Mouse (Mus musculus) stomach, embryonic 16.5 days (tissue): ENCODE data around the gene Rabl2. TPM values are rescaled to one million over a fixed set of nuclear protein-coding genes. Genes with fewer than 3 reads are reported as not detected.
A peak's percentile ranks its signal among the peaks of the same experiment; 100 is the strongest.

Experiments used
- ATAC-seq: fragments of 200-750 bp; cut with Nextera tagmentation; 2 replicates; pipeline ENCODE4 v1.8.0; 2017; ENCODE audit warnings: moderate number of reproducible peaks, moderate TSS enrichment; ENCODE audit not compliant: insufficient read depth, low FRiP score
- H3K27ac ChIP-seq: fragments of 300-500 bp; sonication (generic); 2 replicates; pipeline ENCODE4 v1.5.1; 2014; ENCODE audit warnings: low read length
- H3K27me3 ChIP-seq: fragments of 300-500 bp; sonication (generic); 2 replicates; pipeline ENCODE4 v1.6.1; 2014; ENCODE audit warnings: low read length, control low read depth, mixed read lengths; ENCODE audit not compliant: control insufficient read depth, insufficient read depth
- H3K36me3 ChIP-seq: fragments of 300-500 bp; sonication (generic); 2 replicates; pipeline ENCODE4 v1.6.1; 2014; ENCODE audit warnings: low read length; ENCODE audit not compliant: control insufficient read depth, insufficient read depth
- H3K4me1 ChIP-seq: fragments of 300-500 bp; sonication (generic); 2 replicates; pipeline ENCODE4 v1.6.1; 2014; ENCODE audit warnings: low read length, control low read depth, mixed read lengths; ENCODE audit not compliant: control insufficient read depth, insufficient read depth
- H3K4me2 ChIP-seq: fragments of 300-500 bp; sonication (generic); 2 replicates; pipeline ENCODE4 v1.6.1; 2014; ENCODE audit warnings: low read depth, low read length, mixed read lengths
- H3K4me3 ChIP-seq: fragments of 300-500 bp; sonication (generic); replicated peaks from 2 replicates; pipeline ENCODE4 v1.5.1; 2014; ENCODE audit warnings: mild to moderate bottlenecking, low read length
- H3K9ac ChIP-seq: fragments of 300-500 bp; sonication (generic); 2 replicates; pipeline ENCODE4 v1.6.1; 2014; ENCODE audit warnings: low read length
- H3K9me3 ChIP-seq: fragments of 300-500 bp; sonication (generic); replicated peaks from 2 replicates; pipeline ENCODE4 v1.6.1; 2016; ENCODE audit warnings: low read length, control low read depth; ENCODE audit not compliant: control insufficient read depth
- WGBS: fragments of 180-500 bp; shearing (Covaris S2); extraction: QIAGEN DNeasy Blood & Tissue Kit; methylation state at CpG from one replicate; pipeline ENCODE4 v1.1.7; 2014; 5-methylcytosine and 5-hydroxymethylcytosine counted together
- polyA plus RNA-seq: library from polyadenylated mRNA; unstranded; fragments of >200 nt; fragmentation: Nextera tagmentation; extraction: Ambion mirVana; gene quantifications from 2 replicates; pipeline ENCODE4 v1.2.1, GENCODE M21; 2015

The Rabl2 gene
- polyA plus RNA-seq, 1 experiment from 2014 or later = 34.6 TPM

DNA sequence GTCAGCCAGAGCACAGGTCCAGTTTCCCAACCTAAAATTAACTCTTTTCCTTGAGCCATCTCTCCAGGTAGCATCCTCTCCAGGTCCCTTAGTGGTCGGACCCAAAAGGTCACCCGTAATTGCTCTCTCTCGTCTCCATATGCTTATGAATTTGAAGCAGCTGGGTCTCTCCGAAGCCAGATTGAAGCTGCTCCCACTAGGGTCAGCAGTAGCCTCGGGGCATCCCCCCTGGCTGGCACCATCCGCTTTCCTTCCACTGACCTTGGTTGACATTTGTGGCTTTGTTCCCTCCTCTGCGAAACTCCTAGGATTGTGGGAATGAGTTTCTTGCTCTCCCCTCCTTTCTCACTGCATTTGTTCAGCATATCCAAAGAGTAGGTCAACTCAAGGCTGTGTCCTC, 47.6 kb downstream of the Rabl2 start:
- H3K4me3 ChIP-seq = no peak overlapping the region
- no peak overlapping the region for H3K4me2 ChIP-seq
- no peak overlapping the region for H3K9ac ChIP-seq
- H3K4me1 ChIP-seq = no peaks in the 10 kb centered on the region
- 90% methylated on average over 7 of the region's 7 CpGs for WGBS
- ATAC-seq = no peak
- no peaks in the 10 kb centered on the region; the same call in 1 of the 2 replicates for H3K27me3 ChIP-seq
- H3K27ac ChIP-seq = no peak overlapping the region
- H3K36me3 ChIP-seq = no peaks in the 10 kb centered on the region
- H3K9me3 ChIP-seq = no peaks in the 10 kb centered on the region

DNA sequence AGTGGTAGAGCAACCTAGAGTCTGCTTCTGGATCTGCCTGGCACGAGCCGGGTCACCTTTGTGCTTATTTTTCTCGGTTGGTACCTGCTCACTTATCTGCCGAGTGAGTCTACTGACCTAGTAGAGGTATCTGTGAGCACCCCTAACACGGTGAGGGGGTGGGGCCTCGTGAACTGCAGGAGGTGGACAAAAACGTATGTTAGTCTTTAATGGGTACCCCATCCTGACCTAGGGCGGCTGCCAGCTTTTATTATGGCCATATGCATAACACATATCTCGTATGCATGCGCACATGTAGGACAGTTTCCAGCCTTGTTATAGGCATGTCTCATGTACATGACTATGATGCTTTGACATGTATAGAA, 57.9 kb downstream of the Rabl2 start:
- Histone ChIP-seq H3K9ac (no peak overlapping the region), H3K4me2 (no peak overlapping the region), H3K4me3 (no peak overlapping the region), H3K27ac (no peak overlapping the region), H3K36me3 (no peaks in the 10 kb centered on the region), H3K27me3 (no peaks in the 10 kb centered on the region), H3K4me1 (no peaks in the 10 kb centered on the region), H3K9me3 (no peaks in the 10 kb centered on the region)
- WGBS = 85% methylated on average over 10 of the region's 10 CpGs
- no peak for ATAC-seq

DNA sequence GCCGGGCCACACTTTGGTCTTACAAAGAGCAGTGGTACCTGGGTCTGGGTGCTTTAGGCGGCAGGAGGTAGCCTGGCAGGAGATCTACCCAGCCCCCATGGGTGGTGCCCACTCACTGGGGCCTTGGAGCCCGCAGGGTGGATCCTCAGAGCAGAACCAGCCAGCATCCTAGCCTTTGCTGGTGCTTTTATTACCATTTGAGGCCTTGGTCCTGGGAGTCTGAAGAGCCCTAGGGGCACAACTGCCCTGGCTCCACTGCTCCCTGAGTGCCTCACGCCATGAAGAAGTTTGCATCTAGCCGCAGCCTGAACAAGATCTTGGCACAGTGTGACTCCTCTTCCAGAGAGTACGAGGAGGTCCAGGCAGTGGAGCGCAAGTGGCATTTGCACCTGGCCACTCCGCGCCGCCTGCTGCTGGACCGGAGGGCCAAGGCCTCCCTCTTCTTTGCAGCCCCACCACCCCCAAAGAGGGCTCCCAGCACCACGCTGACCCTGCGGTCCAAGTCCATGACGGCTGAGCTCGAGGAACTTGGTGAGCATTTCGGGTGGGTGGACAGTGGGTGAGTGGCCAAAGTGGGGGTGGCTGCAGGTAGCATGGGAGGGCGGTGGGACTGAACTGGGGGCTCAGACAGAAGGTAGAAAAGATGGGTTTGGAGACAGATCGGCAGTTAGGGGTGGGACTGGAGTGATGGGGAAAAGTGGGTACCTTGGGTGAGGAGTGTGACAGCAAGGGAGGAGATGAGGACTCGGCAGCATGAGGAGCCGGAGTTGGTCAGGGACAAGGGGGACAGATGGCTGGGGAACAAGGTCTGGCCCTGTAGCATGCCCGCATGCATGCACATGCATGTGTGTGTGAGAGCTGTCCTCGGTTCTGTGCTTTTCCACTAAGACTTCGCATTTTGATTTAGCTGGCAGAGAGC, 58.5 kb downstream of the Rabl2 start:
- no peak overlapping the region for H3K9ac ChIP-seq
- no peaks in the 10 kb centered on the region for H3K27me3 ChIP-seq
- H3K27ac ChIP-seq = no peak overlapping the region
- WGBS = 82% methylated on average over 23 of the region's 23 CpGs
- H3K4me1 ChIP-seq = no peaks in the 10 kb centered on the region
- H3K9me3 ChIP-seq = no peaks in the 10 kb centered on the region
- no peak overlapping the region for H3K4me2 ChIP-seq
- peak; percentile 15; the same call in 1 of the 2 replicates for ATAC-seq
- no peak overlapping the region for H3K4me3 ChIP-seq
- H3K36me3 ChIP-seq = no peaks in the 10 kb centered on the region

Other genes starting within 250 kb of the Rabl2 start
- 66.9 and 79.1 TPM in 2 replicates for gene Lmf2, start 236.3 kb downstream of the Rabl2 start, polyA plus RNA-seq
- 150 and 166 TPM in 2 replicates for gene Ncaph2, start 236.2 kb downstream of the Rabl2 start, polyA plus RNA-seq
- gene Sco2, start 218.1 kb downstream of the Rabl2 start, polyA plus RNA-seq = 6.0 and 6.1 TPM in 2 replicates
- 1.3 and 1.4 TPM in 2 replicates for gene Tymp, start 214.9 kb downstream of the Rabl2 start, polyA plus RNA-seq
- 0.54 and 0.94 TPM in 2 replicates for gene Odf3b, start 212.6 kb downstream of the Rabl2 start, polyA plus RNA-seq
- 0.04 TPM in 1 of 2 replicates, not detected in the other for gene Klhdc7b, start 207.0 kb downstream of the Rabl2 start, polyA plus RNA-seq
- gene Syce3, start 181.4 kb downstream of the Rabl2 start, polyA plus RNA-seq = not detected in 2 replicates
- 0.52 and 4.8 TPM in 2 replicates for gene Cpt1b, start 166.1 kb downstream of the Rabl2 start, polyA plus RNA-seq
- 2.8 and 3.5 TPM in 2 replicates for gene C730034F03Rik, start 162.3 kb downstream of the Rabl2 start, polyA plus RNA-seq
- gene Gm44502, start 162.2 kb downstream of the Rabl2 start, polyA plus RNA-seq = not detected in 2 replicates
- gene Chkb, start 162.0 kb downstream of the Rabl2 start, polyA plus RNA-seq = 42.2 and 49.2 TPM in 2 replicates
- gene Mapk8ip2, start 138.0 kb downstream of the Rabl2 start, polyA plus RNA-seq = 3.7 and 3.9 TPM in 2 replicates
- 19.5 and 19.9 TPM in 2 replicates for gene Arsa, start 114.5 kb downstream of the Rabl2 start, polyA plus RNA-seq
- 1.1 and 1.8 TPM in 2 replicates for gene Shank3, start 92.3 kb downstream of the Rabl2 start, polyA plus RNA-seq
- not detected in 2 replicates for gene Acr, start 23.6 kb downstream of the Rabl2 start, polyA plus RNA-seq
- 0.24 and 0.41 TPM in 2 replicates for gene Syt10, start 249.9 kb upstream of the Rabl2 start, polyA plus RNA-seq